Mouse (Mus musculus) thymus, adult 2 months (tissue): ENCODE data around the gene Kif1b.

ENCODE experiments used
- CTCF ChIP-seq: fragments of 200-500 bp; IDR thresholded peaks from 2 replicates; pipeline ENCODE4 v1.5.1; 2012; ENCODE audit warnings: mild to moderate bottlenecking, control low read depth, low read length, moderate library complexity, borderline replicate concordance; ENCODE audit not compliant: control insufficient read depth, poor library complexity, insufficient read depth; ENCODE audit errors: extremely low read depth
- POLR2A ChIP-seq: fragments of 200-500 bp; IDR thresholded peaks from 2 replicates; pipeline ENCODE4 v1.6.1; 2012; ENCODE audit warnings: mild to moderate bottlenecking, low read length, control low read depth, moderate library complexity; ENCODE audit not compliant: control insufficient read depth, poor library complexity, insufficient read depth; ENCODE audit errors: extremely low read depth

GRCm38 (mm10) chr4:149201110-149201509 lies 106.4 kb downstream of the Kif1b start:
- TF ChIP-seq CTCF (no peak), POLR2A (no peak)
